Mouse (Mus musculus) testis, adult 2 months (tissue): Measurements from ENCODE around the gene Gabrg3. TPM values are rescaled to one million over a fixed set of nuclear protein-coding genes. Genes with fewer than 3 reads are reported as not detected.

Experiments used
- H3K27ac ChIP-seq: fragments of 200-500 bp; 2 replicates; pipeline ENCODE4 v1.5.1; 2012; ENCODE audit warnings: low read depth, low read length; ENCODE audit not compliant: control insufficient read depth, insufficient read depth
- H3K27me3 ChIP-seq: fragments of 200-500 bp; 2 replicates; pipeline ENCODE4 v1.6.1; 2012; ENCODE audit warnings: mild to moderate bottlenecking, low read length, moderate library complexity; ENCODE audit not compliant: control insufficient read depth, insufficient read depth
- H3K36me3 ChIP-seq: fragments of 200-500 bp; 2 replicates; pipeline ENCODE4 v1.6.1; 2012; ENCODE audit warnings: mild to moderate bottlenecking, low read length; ENCODE audit not compliant: control insufficient read depth, insufficient read depth
- H3K4me1 ChIP-seq: fragments of 200-500 bp; 2 replicates; pipeline ENCODE4 v1.6.1; 2012; ENCODE audit warnings: low read length; ENCODE audit not compliant: control insufficient read depth, insufficient read depth
- H3K4me3 ChIP-seq: fragments of 200-500 bp; 2 replicates; pipeline ENCODE4 v1.5.1; 2012; ENCODE audit warnings: low read depth, mild to moderate bottlenecking, low read length, moderate library complexity, mixed read lengths; ENCODE audit not compliant: control insufficient read depth
- CTCF ChIP-seq: fragments of 200-500 bp; IDR thresholded peaks from 2 replicates; pipeline ENCODE4 v1.5.1; 2012; ENCODE audit warnings: low read depth, mild to moderate bottlenecking, inconsistent platforms, low read length, moderate library complexity; ENCODE audit not compliant: control insufficient read depth, insufficient read depth, insufficient replicate concordance
- POLR2A ChIP-seq: fragments of 200-500 bp; IDR thresholded peaks from 2 replicates; pipeline ENCODE4 v1.6.1; 2012; ENCODE audit warnings: low read depth, mild to moderate bottlenecking, inconsistent platforms, low read length, moderate library complexity; ENCODE audit not compliant: control insufficient read depth
- polyA plus RNA-seq: library from polyadenylated mRNA; depleted of rRNA; stranded (reverse); fragments of >200 nt; gene quantifications from 2 replicates; pipeline ENCODE4 v1.2.3, GENCODE M21; 2012

Gabrg3 gene
- polyA plus RNA-seq, 1 experiment = 0.72 TPM

DNA sequence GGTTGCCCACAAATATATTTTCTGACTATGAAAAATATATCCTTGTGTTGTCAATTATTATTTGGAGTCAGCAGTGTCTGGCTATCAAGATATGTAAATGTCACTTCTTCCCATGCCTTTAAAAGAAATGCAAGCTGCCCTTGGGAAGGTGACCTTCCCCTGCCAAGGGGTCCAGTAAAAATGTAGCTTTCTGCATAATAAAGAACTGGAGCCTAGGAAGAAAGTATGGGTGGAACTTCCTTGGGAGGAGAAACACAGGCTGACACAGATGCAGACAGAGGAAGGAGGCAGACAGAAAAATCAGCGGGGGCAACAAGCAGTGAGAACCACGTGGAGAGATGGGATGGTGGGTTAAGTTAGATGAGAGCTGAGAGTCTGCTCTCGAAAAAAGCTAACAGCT lies 304.9 kb downstream of the Gabrg3 start:
- Histone ChIP-seq H3K36me3 (no peaks in the 10 kb centered on the region), H3K4me3 (no peak overlapping the region), H3K27ac (no peak overlapping the region), H3K4me1 (no peaks in the 10 kb centered on the region), H3K27me3 (no peaks in the 10 kb centered on the region)
- TF ChIP-seq CTCF (no peak), POLR2A (no peak)

DNA sequence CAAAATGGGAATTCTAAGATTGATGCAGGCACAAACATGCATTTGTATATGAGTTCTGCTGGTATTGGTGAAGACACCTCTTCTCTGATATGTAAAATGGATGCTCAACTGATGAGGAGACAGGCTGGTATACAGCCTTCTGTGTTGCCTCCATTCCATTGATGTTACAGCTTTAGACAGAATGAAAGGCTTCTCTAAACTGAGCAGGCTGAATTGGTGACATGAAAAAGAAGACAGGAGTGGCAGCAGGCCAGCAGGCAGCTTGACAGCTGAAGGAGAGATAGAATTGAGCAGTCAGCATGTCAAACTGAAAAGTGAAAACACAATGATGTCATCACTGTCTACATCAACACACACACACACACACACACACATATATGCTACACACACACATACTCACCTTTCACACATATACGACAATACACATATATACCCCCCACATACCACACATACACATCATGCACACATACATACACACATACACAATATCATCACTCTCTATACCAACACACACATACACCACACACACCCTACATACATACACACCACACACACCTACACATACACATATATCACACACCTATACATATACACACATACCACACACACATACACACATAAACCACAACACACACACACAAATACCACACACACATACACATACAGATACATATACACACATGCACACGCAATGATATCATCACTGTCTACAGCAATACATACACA lies 315.4 kb downstream of the Gabrg3 start:
- Histone ChIP-seq H3K36me3 (no peaks in the 10 kb centered on the region), H3K27me3 (no peaks in the 10 kb centered on the region), H3K4me1 (no peaks in the 10 kb centered on the region), H3K4me3 (no peak overlapping the region), H3K27ac (no peak overlapping the region)
- TF ChIP-seq POLR2A (no peak), CTCF (no peak)

DNA sequence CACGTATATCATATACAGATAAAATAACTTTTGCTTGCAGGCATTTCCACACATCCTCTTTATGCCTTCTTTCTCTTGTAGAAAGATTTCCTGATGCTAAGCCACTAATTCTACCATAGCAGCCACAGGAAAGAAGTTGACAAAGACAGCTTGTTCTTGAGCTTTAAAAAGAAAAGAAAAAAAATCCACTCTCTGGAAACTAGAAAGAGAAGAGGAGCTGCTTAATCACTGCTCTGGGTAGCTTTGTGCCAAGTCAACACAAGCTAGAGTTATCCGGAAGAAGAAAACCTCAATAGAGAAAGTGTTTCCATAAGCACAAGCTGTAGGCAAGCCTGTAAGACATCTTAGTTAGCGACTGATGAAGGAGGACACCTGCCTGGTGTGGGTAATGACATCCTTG lies 321.6 kb downstream of the Gabrg3 start:
- Histone ChIP-seq H3K27me3 (no peaks in the 10 kb centered on the region), H3K27ac (no peak overlapping the region), H3K4me3 (no peak overlapping the region), H3K4me1 (no peaks in the 10 kb centered on the region), H3K36me3 (no peaks in the 10 kb centered on the region)
- TF ChIP-seq POLR2A (no peak), CTCF (no peak)

DNA sequence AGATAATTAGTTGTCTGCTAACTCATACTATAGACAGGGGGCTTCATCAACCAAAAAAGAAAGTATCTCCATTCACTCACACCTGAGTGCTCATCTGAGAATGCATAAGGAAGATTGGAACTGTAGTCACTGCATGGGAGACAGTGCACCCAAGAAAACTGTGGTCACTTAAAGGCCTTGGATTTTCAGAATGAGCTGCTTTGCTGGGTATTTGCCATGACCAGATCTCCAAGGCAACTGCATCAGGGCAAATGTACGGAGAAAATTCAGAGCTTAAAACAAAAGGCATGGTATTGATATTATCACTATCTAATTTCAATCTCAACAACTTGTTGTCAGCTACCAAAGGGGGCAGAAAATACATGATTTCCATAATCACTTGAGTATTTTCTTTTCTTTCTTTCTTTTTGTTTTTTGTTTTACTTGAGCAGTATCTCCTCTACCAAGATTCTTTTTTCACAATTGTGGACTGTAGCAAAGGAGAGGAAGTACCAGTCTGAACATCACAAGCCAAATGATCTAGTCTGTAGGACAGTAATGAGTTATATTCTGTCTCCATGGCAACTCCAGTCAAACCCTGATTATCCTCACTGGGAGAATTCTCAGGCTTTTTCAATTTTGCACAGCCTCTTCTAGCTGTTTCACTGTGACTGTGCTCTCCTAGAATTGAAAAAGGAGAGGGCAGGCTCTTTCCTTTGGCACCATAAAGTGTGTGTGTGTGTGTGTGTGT lies 335.9 kb downstream of the Gabrg3 start:
- Histone ChIP-seq H3K27ac (no peak overlapping the region), H3K4me3 (no peak overlapping the region), H3K27me3 (no peaks in the 10 kb centered on the region), H3K4me1 (no peaks in the 10 kb centered on the region), H3K36me3 (no peaks in the 10 kb centered on the region)
- TF ChIP-seq CTCF (no peak), POLR2A (no peak)

DNA sequence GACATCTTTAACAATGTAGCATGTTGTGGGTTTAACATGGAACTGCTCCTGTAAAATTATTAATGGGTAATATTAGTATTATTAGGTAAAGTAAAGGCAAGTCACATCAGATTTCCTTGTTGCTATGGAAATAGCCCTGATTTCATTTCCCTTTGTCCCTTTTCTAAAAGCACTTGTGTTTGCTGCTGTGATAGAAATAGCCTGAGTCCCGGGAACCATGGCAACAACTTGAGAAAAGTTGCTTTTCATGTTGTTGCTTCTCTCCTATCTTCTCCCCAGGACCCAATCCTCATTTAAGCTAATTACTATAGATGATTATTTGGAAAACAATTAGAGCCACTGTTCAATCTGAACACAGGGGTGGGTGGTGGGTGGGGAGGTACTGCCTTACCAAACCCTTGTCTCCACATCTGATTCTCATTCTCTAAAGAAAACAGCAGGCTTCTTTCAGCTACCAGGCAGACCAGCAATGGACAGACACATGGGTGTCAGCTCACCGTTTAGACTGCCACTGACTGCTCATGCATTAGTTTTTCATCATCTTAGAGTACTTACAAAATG lies 349.0 kb downstream of the Gabrg3 start:
- Histone ChIP-seq H3K4me1 (no peaks in the 10 kb centered on the region), H3K27ac (no peak overlapping the region), H3K36me3 (no peaks in the 10 kb centered on the region), H3K4me3 (no peak overlapping the region), H3K27me3 (no peaks in the 10 kb centered on the region)
- TF ChIP-seq CTCF = no peak
- TF ChIP-seq POLR2A = no peak

DNA sequence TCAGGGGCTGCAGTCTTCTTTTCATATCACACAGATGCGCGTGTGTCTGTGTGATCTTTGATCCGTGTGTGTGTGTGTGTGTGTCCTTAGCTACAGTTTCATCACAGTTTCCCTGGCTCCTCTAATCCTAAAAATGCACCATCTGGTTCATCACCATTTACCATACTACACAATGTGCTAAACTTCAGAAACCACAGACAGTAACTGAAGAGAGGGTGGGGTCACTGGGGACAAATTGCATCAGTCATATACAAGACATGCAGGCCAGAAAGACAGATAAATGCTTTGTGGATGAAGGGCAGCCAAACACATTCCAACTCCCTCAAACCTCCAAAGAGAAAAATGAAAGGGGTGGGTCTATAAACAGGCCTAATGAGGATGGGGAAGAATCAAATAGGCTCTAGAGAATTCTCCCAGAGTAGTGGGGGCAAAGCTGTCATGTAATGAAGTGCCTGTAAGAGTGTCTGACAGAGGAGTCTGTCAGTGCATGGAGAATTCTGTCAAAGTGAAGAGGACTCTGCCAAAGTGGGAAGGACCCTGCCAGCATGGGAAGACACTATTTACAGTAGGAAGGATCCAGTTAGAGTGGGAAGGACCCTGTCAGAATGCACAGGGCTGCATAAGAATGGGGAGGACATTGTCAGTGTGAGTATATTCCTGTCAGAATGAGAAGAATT lies 386.3 kb downstream of the Gabrg3 start:
- Histone ChIP-seq H3K4me3 (no peak overlapping the region), H3K4me1 (no peaks in the 10 kb centered on the region), H3K36me3 (no peaks in the 10 kb centered on the region), H3K27ac (no peak overlapping the region), H3K27me3 (no peaks in the 10 kb centered on the region)
- TF ChIP-seq CTCF = no peak
- TF ChIP-seq POLR2A = no peak

DNA sequence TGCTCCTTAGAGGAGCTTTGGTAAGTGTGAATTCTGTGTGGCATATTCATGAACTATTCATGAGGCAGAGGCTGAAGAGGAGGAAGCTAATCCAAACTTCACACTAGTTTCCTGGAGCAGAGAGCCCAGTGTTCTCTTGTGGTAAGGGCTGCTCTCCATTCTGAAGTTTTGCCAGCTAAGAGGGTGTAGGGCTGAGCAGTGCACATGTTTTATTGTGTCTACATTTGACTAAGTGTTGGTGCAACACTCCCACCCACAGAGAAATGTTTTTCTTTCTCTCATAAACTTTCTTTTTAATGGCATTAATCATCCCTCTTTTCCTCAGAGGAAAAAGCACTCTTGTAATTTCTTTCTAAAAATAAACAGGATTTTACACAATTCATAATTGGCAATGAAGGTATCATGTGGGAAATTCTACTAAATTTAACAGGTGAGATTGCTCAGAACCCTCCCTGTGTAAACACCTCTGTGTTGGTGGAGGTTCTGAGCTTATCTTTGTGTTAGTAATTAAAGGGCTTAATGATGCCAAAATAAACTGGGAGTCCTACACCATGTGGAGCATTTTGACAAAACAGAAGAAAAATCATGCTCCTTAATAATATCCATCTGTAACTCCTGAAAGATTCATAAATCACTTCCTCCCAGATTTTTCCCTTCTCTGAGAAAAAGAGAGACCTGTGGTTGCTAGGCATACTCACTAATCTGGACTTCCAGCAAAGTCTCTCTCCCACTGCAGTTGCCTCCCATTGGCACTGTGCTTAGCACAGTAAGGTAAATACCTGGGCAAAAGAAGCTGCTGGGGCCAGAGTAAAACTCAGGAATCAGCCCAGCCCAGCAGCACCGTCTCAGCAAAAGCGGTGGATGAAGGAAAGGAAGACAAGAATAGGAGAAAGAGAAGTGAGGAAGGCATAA lies 389.0 kb downstream of the Gabrg3 start:
- H3K27me3 ChIP-seq = no peaks in the 10 kb centered on the region
- TF ChIP-seq POLR2A (no peak), CTCF (no peak)

More for the DNA sequence above, 389.0 kb downstream of the Gabrg3 start:
- Histone ChIP-seq H3K4me1 (no peaks in the 10 kb centered on the region), H3K4me3 (no peak overlapping the region), H3K27ac (no peak overlapping the region), H3K36me3 (no peaks in the 10 kb centered on the region)
